Mouse (Mus musculus) heart, postnatal 10 days (tissue): ENCODE measurements around the gene Uhrf1bp1l. TPM values are rescaled to one million over a fixed set of nuclear protein-coding genes. Genes with fewer than 3 reads are reported as not detected.
A peak's percentile ranks its signal among the peaks of the same experiment; 100 is the strongest.
"Not testable (repeated sequence)": the region's sequence is repeated elsewhere in the genome, so short reads cannot be mapped to it uniquely, and the experiment has no call there.

Source experiments
- DNase-seq, 2 experiments: peaks; one replicate each; pipeline ENCODE4 v3.0.0; 2021
- intact Hi-C: fragments of 180-260 bp; cut with DNase I; formaldehyde crosslinking; loops from one replicate; pipeline ENCODE4 v1.15.1; 2025
- total RNA-seq, 2 experiments: library from RNA; stranded (reverse); gene quantifications; 2 replicates each; pipeline ENCODE4 v1.2.3; 2021

Gene Uhrf1bp1l
- 10 to 100 TPM; 23.1 to 36.8 TPM for total RNA-seq

DNA sequence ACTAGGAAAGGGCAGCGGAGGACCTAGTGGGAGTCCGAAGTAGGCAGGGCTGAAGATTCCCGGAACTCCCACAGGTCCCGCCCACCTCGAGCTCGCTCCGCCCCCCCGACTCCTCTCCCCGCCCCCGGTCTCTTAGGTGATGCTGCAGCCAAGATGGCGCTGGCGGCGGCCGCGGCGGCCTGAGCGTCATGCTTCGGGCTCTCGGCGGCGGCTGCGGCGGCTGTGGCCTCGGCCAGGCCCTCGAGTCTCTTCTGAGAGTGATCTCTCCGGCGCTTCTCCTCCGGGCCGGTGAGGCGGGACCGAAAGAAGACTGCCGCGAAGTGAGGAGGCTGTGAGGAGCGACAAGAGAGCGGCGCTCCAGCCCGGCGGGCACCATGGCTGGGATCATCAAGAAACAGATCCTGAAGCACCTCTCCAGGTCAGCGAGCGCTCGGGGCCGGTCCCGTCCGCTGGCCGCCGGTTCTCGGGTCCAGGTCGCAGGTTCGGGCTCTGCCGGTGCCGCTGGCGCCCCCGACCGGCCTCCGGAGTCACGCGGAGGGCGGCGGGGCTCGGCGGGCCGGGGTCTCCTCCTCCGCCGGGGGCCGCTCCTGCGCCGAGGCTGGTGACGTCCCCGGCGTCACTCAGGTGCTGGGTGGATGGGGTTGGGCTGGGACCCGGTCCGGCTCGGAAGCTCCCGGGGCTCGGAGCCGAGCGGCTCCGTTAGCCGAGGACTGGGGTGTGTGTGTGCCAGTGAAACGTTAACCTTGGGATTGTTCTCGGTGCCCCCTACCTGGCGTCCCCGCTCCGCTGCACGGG lies at the start of gene Uhrf1bp1l:
TSS of gene Uhrf1bp1l (plus strand) at position 121 of the 795 bp plus-strand sequence.
- intact Hi-C loops: loop anchor here (5.0 kb wide), 1 partner anchor 77 kb away; no protein-coding TSS in a partner anchor
- peak; percentile 93 to 95 for DNase-seq

- no peak for DNase-seq
- intact Hi-C loops: no loop called here
Measured at GRCm38 (mm10) chr10:89695194-89695911, 49.4 kb upstream of the Uhrf1bp1l start.

GRCm38 (mm10) chr10:89696270-89696669 lies 48.5 kb upstream of the Uhrf1bp1l start:
- DNase-seq, intact Hi-C loops: not testable (repeated sequence)

DNA sequence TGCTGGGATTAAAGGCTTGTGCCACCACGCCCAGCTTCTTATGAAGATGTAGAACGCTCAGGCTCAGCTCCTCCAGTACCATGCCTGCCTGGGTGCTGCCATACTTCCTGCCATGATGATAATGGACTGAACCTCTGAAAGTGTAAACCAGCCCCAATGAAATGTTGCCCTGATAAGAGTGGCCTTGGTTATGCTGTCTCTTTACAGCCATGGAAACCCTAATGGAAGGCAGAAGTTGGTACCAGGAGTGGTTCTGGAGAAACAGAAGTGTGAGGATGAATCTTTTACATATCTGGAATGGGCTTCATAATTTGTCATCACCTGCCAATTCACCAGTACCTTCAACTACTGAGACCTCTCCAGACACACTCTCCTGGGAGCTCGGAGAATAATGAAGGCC lies 46.8 kb upstream of the Uhrf1bp1l start:
- intact Hi-C loops: no loop called here
- DNase-seq: no peak

- intact Hi-C loops: no loop called here
- DNase-seq: no peak
Measured at GRCm38 (mm10) chr10:89703042-89703441, 41.7 kb upstream of the Uhrf1bp1l start.

GRCm38 (mm10) chr10:89707397-89707796 lies 37.4 kb upstream of the Uhrf1bp1l start:
- no peak for DNase-seq
- intact Hi-C loops: loop anchor here (5.0 kb wide), 1 partner anchor 60 kb away; no protein-coding TSS in a partner anchor

DNA sequence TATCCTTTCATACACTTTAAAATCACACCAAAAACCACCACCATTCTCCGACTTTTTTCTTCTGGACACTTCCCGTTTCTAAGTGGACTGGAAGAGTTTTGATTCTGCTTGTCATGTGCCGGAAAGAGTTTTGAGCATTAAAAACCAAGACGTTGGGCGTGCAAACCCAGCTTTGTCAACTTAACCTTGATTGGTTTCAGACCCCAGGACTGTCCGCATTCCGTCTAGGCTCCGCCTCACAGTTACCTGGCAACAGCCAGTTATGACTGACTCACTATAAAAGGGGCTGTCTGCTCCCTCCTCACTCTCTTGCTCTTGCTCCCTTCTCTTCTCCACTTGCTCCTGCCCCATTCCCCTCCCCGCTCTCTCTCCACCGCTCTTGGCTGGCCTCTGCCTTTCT lies 36.1 kb upstream of the Uhrf1bp1l start:
- DNase-seq: no peak
- intact Hi-C loops: loop anchor here (5.0 kb wide), 1 partner anchor 61 kb away; no protein-coding TSS in a partner anchor

DNA sequence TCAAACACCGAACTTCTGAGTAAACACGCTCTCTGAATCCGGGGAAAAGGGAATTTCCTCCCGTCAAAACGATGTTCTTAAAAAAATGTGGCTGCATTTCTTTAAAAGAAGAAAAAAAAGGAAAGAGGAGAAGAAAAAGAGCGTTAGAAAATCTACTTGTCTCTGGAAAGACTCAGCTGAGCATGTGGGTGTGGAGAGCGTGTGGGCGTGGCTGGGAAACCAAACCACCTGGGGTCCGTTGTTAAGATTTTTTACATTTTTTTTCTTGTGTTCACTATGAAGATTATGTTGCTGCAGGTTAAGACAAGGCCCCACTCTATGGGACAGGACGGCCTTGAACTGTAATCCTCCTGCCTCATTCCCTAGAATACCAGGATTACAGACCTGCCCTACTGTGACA lies 29.9 kb upstream of the Uhrf1bp1l start:
- intact Hi-C loops: no loop called here
- DNase-seq: no peak

- intact Hi-C loops: no loop called here
- DNase-seq: no peak
Measured at GRCm38 (mm10) chr10:89720252-89720651, 24.5 kb upstream of the Uhrf1bp1l start.

DNA sequence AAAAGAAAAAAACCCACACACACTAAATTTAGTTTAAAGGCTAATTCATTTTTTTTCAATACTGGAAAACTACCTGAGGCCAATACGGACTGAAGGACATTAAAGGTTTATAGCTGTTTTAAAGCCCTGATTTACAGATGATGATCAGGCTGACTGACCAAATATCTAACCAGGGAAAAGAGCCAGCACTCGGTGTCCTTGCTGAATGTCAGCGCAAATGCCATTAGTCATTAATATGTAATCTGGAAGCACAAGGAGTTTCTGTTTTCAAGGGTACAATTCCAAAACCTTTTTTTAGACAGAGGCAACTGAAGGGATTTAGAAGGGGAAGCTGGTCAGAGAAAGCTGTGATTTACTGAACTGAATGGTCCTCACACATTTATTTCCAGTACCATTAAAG lies 24.0 kb upstream of the Uhrf1bp1l start:
- intact Hi-C loops: no loop called here
- peak; percentile 32 to 39 for DNase-seq

GRCm38 (mm10) chr10:89722247-89723195 lies 22.3 kb upstream of the Uhrf1bp1l start:
- intact Hi-C loops: no loop called here
- DNase-seq: no peak

- intact Hi-C loops: loop anchor here (5.0 kb wide), 1 partner anchor 43 kb away; the partner anchor contains the start of gene Scyl2
- no peak for DNase-seq
Measured at GRCm38 (mm10) chr10:89730386-89730785, 14.4 kb upstream of the Uhrf1bp1l start.

DNA sequence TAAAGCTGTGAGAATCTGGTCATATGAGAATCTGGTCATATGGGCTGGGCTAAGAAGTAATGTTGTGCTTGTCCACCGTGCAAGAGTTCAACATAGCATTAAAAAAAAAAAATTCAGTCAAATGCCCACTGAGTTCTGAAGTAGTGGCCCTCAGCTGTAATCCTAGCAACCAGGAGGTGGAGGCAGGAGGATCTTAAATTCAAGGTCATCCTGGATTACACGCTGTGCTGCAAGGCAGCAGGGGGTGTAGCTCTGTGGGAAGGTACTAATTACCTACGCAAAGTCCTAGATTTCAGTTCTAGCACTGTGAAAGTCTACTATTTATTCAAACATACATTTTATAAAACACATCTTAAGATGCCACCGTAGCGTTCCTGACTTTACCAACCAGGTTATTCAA lies 13.4 kb upstream of the Uhrf1bp1l start:
- intact Hi-C loops: loop anchor here (5.0 kb wide), 1 partner anchor 44 kb away; the partner anchor contains the start of gene Scyl2
- no peak for DNase-seq

GRCm38 (mm10) chr10:89732001-89732794 lies 12.6 kb upstream of the Uhrf1bp1l start, which contains the start of gene Actr6:
Actr6 (minus strand) TSS chr10:89732295.
- intact Hi-C loops: loop anchor here (5.0 kb wide), 1 partner anchor 45 kb away; the partner anchor contains the start of gene Scyl2
- DNase-seq: peak; percentile 96 to 97

- intact Hi-C loops: no loop called here
- DNase-seq: no peak
Measured at GRCm38 (mm10) chr10:89737092-89737491, 7.7 kb upstream of the Uhrf1bp1l start.

GRCm38 (mm10) chr10:89737887-89738286 lies 6.9 kb upstream of the Uhrf1bp1l start:
- intact Hi-C loops: no loop called here
- DNase-seq: no peak

DNA sequence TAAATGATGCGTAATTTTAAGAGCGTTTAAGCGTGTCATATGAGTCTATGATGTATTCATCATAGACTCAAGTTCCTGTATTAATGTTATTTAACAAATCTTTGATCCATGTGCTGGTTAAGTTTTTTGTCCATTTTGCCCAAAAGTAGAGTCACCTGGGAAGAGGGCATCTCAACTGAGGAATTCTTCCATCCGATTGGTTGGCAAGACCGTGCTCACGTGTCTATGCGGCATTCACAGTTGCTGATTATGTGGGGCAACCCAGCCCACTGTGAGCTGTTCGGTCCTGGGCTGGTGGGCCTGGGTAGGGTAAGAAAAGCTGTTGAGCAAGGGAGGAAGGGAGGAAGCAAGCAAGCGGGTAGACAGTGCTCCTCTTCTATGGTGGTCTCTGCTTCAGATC lies 6.4 kb upstream of the Uhrf1bp1l start:
- DNase-seq: no peak
- intact Hi-C loops: no loop called here

DNA sequence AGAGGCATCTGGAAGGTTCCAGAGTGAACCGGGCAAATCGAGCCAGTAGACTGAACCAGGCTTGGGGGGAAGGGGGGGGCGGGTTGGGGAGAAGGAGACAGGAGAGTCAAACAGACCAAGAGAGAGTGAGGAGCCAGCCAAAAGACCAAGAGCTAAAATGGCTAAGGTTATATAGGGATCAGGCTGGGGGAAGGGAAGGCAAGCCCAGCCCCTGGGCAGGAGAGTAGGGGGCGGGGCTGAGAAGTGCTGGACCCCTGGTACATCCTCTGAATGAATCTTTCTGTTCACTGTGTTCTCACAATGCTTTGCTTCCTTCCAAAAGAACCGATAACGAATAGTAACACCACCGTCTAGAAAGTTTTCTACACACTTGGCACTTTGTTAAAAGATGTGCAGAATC lies 5.1 kb upstream of the Uhrf1bp1l start:
- DNase-seq: no peak
- intact Hi-C loops: no loop called here

DNA sequence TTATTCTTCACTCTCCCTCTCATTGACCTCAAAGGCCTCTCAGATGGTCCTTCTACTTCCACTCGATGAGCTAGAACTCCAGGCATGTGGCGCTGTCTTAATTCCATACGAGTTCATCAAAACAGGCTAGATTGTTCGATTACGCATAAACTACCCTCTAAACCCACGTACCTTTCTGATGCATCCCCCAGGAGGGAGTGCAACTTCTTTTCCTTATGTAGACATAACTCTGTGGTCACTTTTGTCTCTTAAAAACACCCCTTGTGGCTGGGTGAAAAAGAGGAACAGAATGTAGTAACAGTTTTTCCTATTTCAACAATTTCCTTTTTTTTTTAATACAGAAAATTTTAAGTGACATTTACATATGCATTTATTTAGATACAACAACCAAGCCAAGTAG lies 3.8 kb upstream of the Uhrf1bp1l start:
- intact Hi-C loops: no loop called here
- no peak for DNase-seq

GRCm38 (mm10) chr10:89743266-89743665 lies 1.5 kb upstream of the Uhrf1bp1l start:
- intact Hi-C loops: no loop called here
- no peak for DNase-seq
